Mouse (Mus musculus) liver, postnatal 0 days (tissue): ENCODE data around the gene Ggt5.

Experiments used
- CTCF ChIP-seq: sonication (generic); IDR thresholded peaks from 2 replicates; pipeline ENCODE4 v1.5.1; 2016; ENCODE audit warnings: antibody characterized with exemption, low read depth
- EP300 ChIP-seq: IDR thresholded peaks from 2 replicates; pipeline ENCODE4 v1.6.1; 2016; ENCODE audit warnings: antibody characterized with exemption, low read depth, mild to moderate bottlenecking

DNA sequence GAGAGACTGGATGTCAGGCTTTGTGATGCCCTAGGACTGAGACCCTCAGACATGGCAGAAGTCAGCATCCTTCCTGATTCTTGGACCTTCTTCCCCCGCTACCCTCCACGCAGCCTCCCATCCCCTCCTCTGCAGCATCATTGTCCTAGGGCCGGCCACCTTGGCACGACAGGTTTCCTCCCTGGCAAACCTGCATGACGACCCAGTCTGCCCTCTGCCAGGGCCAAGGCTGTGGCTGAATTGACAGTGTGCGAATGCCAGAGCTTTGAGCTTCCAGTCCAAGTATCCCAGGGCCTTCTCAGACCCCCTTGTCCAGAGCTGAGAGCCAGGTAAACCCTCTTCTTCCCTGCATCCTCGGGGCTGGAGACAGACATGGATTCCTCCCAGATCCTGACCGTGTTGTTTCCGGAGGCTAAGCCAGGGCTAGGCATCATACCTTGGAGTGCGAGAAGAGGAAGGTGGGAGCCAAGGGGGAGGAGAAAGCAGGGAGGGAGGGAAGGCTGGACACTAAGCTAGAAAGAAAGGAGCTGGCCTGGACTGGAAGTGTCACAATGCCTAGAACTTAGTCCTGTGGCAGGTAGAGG lies 28.0 kb upstream of the Ggt5 start, which contains the start of gene Ggt1:
- no peak for TF ChIP-seq CTCF
- TF ChIP-seq EP300: no peak
